Mouse (Mus musculus): ENCODE results near the gene Chia1.

GRCm38 (mm10) chr3:106170522-106171053, 57.6 kb downstream of the Chia1 start:
- TF ChIP-seq POLR2A (IDR thresholded peaks at IDR 0.05; ENCODE audit: borderline replicate concordance, low read depth, low read length) (no peak), CTCF (IDR thresholded peaks at IDR 0.05; ENCODE audit: low read depth, low read length) (no peak)

All from bone marrow macrophage, adult 2 months (primary cell).